8 mouse cellular contexts compared by ENCODE assay signal in the genomic region with DNA sequence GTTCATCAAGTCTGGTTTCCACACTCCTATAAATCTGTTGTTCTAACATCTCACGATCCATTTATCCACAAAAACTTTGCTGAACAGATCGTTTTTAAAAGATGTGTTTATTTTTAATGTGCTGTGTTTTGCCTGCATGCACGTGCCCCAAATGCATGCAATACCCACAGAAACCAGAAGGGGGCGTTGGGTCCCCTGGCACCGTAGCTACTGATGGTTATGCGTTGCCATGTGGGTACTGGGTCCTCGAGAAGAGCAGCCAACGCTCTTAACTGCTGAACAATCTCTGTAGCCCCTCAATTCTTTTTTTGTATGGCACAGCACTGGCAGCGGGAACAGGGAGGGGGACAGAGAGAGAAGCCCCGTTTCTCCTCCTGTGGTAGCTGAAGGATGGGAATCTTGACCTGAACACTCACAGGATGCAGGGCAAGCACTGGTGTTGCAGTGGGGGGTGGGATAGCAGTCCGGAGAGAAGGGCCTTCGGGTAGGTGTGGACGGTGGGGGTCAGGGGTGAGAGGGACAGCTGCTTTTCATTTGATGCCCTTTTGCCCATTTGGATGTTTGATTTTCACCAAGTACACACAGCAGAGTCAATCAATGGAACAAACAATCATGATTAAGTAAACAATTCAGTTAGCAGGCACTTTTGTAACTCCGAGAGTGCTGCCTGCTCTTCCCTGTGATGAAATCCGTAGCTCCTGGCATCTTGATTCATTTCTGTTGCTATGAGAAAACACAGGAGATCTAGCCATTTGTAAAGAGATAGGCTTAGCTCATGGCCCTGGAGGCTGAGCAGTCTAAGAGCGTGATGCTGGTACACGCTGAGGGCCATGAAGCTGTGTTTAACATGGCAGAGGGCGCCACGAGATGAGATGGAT. TPM values are rescaled to one million over a fixed set of nuclear protein-coding genes. Genes with fewer than 3 reads are reported as not detected.
DNase-seq lines count a peak whose midpoint lies in the region; ATAC-seq and TF ChIP-seq lines count a peak whose summit lies in the region.

No protein-coding gene starts in this region.

- no peak overlapping the region for H3K9ac ChIP-seq in forebrain, embryonic 11.5 days (ENCODE audit: low read length)
- H3K9ac ChIP-seq in forebrain, embryonic 16.5 days (replicated peaks; ENCODE audit: low read depth, low read length) = no peak overlapping the region
- H3K9ac ChIP-seq in midbrain, postnatal 0 days (replicated peaks; ENCODE audit: low read length, poor library complexity, severe bottlenecking) = no peak overlapping the region

- no peaks in the 10 kb centered on the region for H3K36me3 ChIP-seq in forebrain, embryonic 11.5 days (ENCODE audit: control insufficient read depth, insufficient read depth, low read length)
- no peaks in the 10 kb centered on the region for H3K36me3 ChIP-seq in forebrain, embryonic 16.5 days (ENCODE audit: control insufficient read depth, insufficient read depth)
- no peaks in the 10 kb centered on the region for H3K36me3 ChIP-seq in midbrain, postnatal 0 days (ENCODE audit: insufficient read depth, low read length)

- H3K4me1 ChIP-seq in forebrain, embryonic 11.5 days (replicated peaks; ENCODE audit: control insufficient read depth, insufficient read depth, low read length) = no peaks in the 10 kb centered on the region
- H3K4me1 ChIP-seq in forebrain, embryonic 16.5 days (replicated peaks; ENCODE audit: control insufficient read depth, insufficient read depth, low read length) = no peaks in the 10 kb centered on the region
- no peaks in the 10 kb centered on the region for H3K4me1 ChIP-seq in midbrain, postnatal 0 days (ENCODE audit: insufficient read depth, low read length)

- no peak overlapping the region for H3K4me3 ChIP-seq in forebrain, embryonic 11.5 days (ENCODE audit: low read depth, low read length)
- H3K4me3 ChIP-seq in forebrain, embryonic 16.5 days (replicated peaks; ENCODE audit: low read length) = no peak overlapping the region
- H3K4me3 ChIP-seq in midbrain, postnatal 0 days (ENCODE audit: low read depth, low read length) = no peak overlapping the region

- TF ChIP-seq CTCF in midbrain, postnatal 0 days (IDR thresholded peaks at IDR 0.05) = peak; percentile 82

- WGBS in forebrain, embryonic 11.5 days = 48% methylated on average over 19 of the region's 19 CpGs
- WGBS in forebrain, embryonic 16.5 days = 51% methylated on average over 19 of the region's 19 CpGs
- WGBS in midbrain, postnatal 0 days = 47% methylated on average over 19 of the region's 19 CpGs

- H3K4me2 ChIP-seq in forebrain, embryonic 11.5 days (ENCODE audit: low read depth, low read length, severe bottlenecking) = no peak overlapping the region
- H3K4me2 ChIP-seq in forebrain, embryonic 16.5 days (ENCODE audit: low read length) = no peak overlapping the region
- H3K4me2 ChIP-seq in midbrain, postnatal 0 days (ENCODE audit: low read depth, low read length, poor library complexity, severe bottlenecking) = no peak overlapping the region

- no peaks in the 10 kb centered on the region for H3K27me3 ChIP-seq in forebrain, embryonic 11.5 days (ENCODE audit: control insufficient read depth, insufficient read depth, low read length)
- no peaks in the 10 kb centered on the region for H3K27me3 ChIP-seq in forebrain, embryonic 16.5 days (replicated peaks; ENCODE audit: control insufficient read depth, insufficient read depth, low read length)
- no peaks in the 10 kb centered on the region for H3K27me3 ChIP-seq in midbrain, postnatal 0 days (ENCODE audit: insufficient read depth, low read length)

- no peak overlapping the region for H3K27ac ChIP-seq in forebrain, embryonic 11.5 days (ENCODE audit: low read depth, low read length)
- no peak overlapping the region for H3K27ac ChIP-seq in forebrain, embryonic 16.5 days (ENCODE audit: low read length)
- no peak overlapping the region for H3K27ac ChIP-seq in midbrain, postnatal 0 days (ENCODE audit: low read depth, low read length)

- no peak for ATAC-seq in forebrain, embryonic 11.5 days (replicated peaks; ENCODE audit: low FRiP score)
- ATAC-seq in forebrain, embryonic 16.5 days = no peak
- ATAC-seq in midbrain, postnatal 0 days (ENCODE audit: low FRiP score) = no peak

- no peaks in the 10 kb centered on the region for H3K9me3 ChIP-seq in forebrain, embryonic 11.5 days (ENCODE audit: control insufficient read depth, low read length)
- H3K9me3 ChIP-seq in forebrain, embryonic 16.5 days (ENCODE audit: control insufficient read depth, low read length) = no peaks in the 10 kb centered on the region
- no peaks in the 10 kb centered on the region for H3K9me3 ChIP-seq in midbrain, postnatal 0 days (ENCODE audit: low read length)

- peak; percentile 77 for DNase-seq in forebrain, embryonic 11.5 days (ENCODE audit: low spot score)
- peak; percentile 64 for DNase-seq in right cerebral cortex, postnatal 4 days
- DNase-seq in right cerebral cortex, adult 2 months (ENCODE audit: low spot score in 2 of 2) = no peak
- DNase-seq in induced T-regulatory cell, adult 2 months (ENCODE audit: low read depth) = peak; percentile 78
- peak; percentile 54 for DNase-seq in midbrain, postnatal 0 days (ENCODE audit: low spot score)
- DNase-seq in ovary, adult 18-20 months (ENCODE audit: low spot score) = no peak
- DNase-seq in ovary, postnatal 14 days (ENCODE audit: low spot score) = no peak

RNA-seq across cellular contexts. Expression of gene Ttpal, which starts 15.5 kb away (rescaled TPM):
- 43.5 and 45.4 TPM in 2 replicates for polyA plus RNA-seq in forebrain, embryonic 11.5 days (2014; fragmentation: Nextera tagmentation; extraction: Ambion mirVana)
- 44.1 and 46.4 TPM in 2 replicates for polyA plus RNA-seq in forebrain, embryonic 16.5 days (2015; fragmentation: Nextera tagmentation; extraction: Ambion mirVana)
- total RNA-seq in midbrain, postnatal 0 days (2014; rRNA removed) = 76.2 and 91.9 TPM in 2 replicates
- 33.5 and 34.7 TPM in 2 replicates for polyA plus RNA-seq in midbrain, postnatal 0 days (2015; fragmentation: Nextera tagmentation; extraction: Ambion mirVana)

RNA-seq across cellular contexts. Expression of gene Serinc3, which starts 58.3 kb away (rescaled TPM):
- 28.9 and 30.7 TPM in 2 replicates for polyA plus RNA-seq in forebrain, embryonic 11.5 days (2014; fragmentation: Nextera tagmentation; extraction: Ambion mirVana)
- 31.4 and 34.3 TPM in 2 replicates for polyA plus RNA-seq in forebrain, embryonic 16.5 days (2015; fragmentation: Nextera tagmentation; extraction: Ambion mirVana)
- total RNA-seq in midbrain, postnatal 0 days (2014; rRNA removed) = 96.1 and 101 TPM in 2 replicates
- 35.9 and 36.9 TPM in 2 replicates for polyA plus RNA-seq in midbrain, postnatal 0 days (2015; fragmentation: Nextera tagmentation; extraction: Ambion mirVana)

Comparison
In these comparisons a context has a peak if more than half of its experiments do, and no peak if none do; other contexts are left out.
1. DNase-seq: peak in forebrain, embryonic 11.5 days (single experiment), right cerebral cortex, postnatal 4 days (single experiment), induced T-regulatory cell, adult 2 months (single experiment) and midbrain, postnatal 0 days (single experiment); none in right cerebral cortex, adult 2 months (0 of 2), ovary, adult 18-20 months (single experiment) and ovary, postnatal 14 days (single experiment).